Mouse (Mus musculus) layer of hippocampus, postnatal 25 days (tissue): ENCODE results near the gene Mtx3. TPM values are rescaled to one million over a fixed set of nuclear protein-coding genes. Genes with fewer than 3 reads are reported as not detected.

Source experiments
- DNase-seq, 2 experiments: peaks; one replicate each; pipeline ENCODE4 v3.0.0; 2022; ENCODE audit warnings: mixed read lengths in 2 of 2, low spot score in 1 of 2; ENCODE audit errors: extremely low spot score in 1 of 2
- total RNA-seq, 2 experiments: library from RNA; stranded (reverse); gene quantifications; 2 replicates each; pipeline ENCODE4 v1.2.3; 2021

Mtx3 gene
- total RNA-seq, 2 experiments from 2014 or later = 31.6 to 33.7 TPM

GRCm38 (mm10) chr13:92882986-92883720 lies 38.6 kb downstream of the Mtx3 start:
- DNase-seq = no peak

- no peak for DNase-seq
These were observed 39.6 kb downstream of the Mtx3 start for GRCm38 (mm10) chr13:92884206-92884605.

GRCm38 (mm10) chr13:92884930-92885329 lies 40.4 kb downstream of the Mtx3 start:
- DNase-seq = no peak

GRCm38 (mm10) chr13:92899087-92899486 lies 54.5 kb downstream of the Mtx3 start:
- DNase-seq = no peak

GRCm38 (mm10) chr13:92903291-92903690 lies 58.7 kb downstream of the Mtx3 start:
- DNase-seq = no peak

GRCm38 (mm10) chr13:92905944-92906343 lies 61.4 kb downstream of the Mtx3 start:
- no peak for DNase-seq

GRCm38 (mm10) chr13:92907366-92907765 lies 62.8 kb downstream of the Mtx3 start:
- DNase-seq = no peak

Other genes starting within 250 kb of the Mtx3 start
- 10 to 100 TPM; 71.1 to 78.5 TPM for gene Serinc5, start 233.7 kb upstream of the Mtx3 start, total RNA-seq
- 10 to 100 TPM; 21.0 to 22.9 TPM for gene Thbs4, start 49.9 kb upstream of the Mtx3 start, total RNA-seq